Mouse (Mus musculus) kidney, adult 9 months (tissue): Measurements from ENCODE around the gene Clk4.

Source experiments
- DNase-seq: peaks from one replicate; pipeline ENCODE4 v3.0.0; 2022

The Clk4 gene

DNA sequence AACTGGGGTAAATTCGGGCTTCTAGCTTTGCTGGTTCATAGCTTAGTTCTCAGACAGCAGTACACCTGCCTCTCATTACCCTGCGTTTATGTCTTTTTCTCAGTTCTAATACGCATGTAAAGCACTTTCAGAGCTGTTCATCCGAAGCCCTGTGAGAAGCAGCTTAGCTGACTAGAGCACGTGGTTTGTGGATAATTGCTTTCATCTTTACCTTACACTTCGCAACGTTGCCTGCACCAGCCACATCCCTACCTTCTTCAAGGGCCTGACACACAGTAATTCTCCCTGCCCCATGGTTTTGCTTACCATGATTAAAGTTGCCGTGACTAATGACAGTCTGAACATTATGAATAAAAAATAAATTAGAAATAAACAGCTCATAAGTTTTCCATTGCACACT, 50.3 kb downstream of the Clk4 start:
- no peak for DNase-seq

DNA sequence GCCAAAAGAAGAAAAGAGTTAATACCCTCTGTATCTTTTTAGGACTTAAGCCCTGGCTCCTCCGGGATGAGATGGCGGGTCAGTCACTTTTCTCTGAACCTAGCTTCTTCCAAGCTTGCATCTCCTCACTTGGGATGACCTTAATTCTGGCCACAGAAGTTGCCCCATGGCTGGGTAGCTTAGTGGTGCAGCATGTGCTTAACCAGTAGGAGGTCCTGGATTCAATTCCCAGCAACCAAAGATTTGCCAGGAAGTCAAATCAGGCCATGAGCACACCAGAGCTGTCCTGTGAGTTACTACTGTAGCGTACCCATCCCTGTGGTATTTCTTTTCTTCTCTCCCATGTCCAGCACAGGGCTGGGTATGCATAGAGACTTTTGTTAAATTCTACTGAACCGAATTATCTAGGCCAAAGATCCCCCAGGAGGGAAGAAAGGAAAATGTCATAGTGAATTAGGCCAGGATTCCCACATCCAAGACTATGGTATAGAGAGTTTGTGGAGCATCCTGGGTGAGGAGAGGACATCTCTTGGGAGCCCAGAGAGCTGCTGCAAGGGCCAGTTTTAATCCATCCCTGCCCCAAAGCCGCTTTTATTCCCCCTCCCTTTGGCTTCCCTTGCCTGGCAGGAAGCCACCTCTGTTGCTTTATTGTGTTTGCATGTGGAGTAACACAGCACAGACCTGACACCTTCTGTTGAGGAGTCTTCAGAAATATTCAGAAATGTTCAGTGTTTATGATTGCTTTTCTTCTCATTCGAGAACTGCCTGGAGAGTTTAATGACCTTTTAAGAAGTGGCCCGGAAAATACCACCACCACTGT, 54.7 kb downstream of the Clk4 start:
- DNase-seq: no peak

DNA sequence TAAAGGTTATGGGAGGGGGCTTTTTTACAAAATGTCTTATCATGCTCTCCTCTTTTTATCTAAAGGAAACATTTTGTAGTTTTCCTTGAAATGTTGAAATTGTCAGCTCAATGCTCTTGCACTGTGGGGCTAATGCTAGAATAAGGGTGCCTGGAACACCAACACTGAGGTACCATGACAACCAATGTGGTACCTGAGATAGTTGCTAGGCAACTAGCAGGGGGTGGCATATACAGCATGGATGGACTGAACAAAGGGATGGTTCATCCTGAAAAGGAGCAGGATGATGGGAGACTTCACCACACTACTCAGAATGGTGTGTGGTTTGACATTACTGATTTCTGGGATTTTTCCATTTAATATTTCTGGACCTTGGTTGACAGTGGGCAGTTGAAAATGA, 59.1 kb downstream of the Clk4 start:
- DNase-seq: no peak

DNA sequence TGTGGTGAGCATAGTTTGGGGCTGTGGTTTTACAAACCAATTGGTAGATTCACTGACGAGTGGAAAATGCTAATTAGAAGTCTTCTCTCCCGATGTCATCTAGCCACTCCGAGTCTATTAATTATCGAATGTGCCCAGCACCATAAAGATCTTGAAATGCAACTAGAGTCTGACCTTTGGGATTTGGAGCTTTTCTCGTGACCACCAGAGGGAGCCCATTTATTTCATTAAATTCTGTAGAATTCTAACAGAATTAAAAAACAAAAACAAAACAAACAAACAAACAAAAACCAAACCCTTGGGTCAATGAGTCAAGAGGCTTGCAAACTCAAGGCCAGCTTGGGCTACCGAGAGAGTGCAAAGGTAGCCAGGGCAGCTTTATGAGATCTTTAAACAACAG, 65.4 kb downstream of the Clk4 start:
- DNase-seq: peak; percentile 7

DNA sequence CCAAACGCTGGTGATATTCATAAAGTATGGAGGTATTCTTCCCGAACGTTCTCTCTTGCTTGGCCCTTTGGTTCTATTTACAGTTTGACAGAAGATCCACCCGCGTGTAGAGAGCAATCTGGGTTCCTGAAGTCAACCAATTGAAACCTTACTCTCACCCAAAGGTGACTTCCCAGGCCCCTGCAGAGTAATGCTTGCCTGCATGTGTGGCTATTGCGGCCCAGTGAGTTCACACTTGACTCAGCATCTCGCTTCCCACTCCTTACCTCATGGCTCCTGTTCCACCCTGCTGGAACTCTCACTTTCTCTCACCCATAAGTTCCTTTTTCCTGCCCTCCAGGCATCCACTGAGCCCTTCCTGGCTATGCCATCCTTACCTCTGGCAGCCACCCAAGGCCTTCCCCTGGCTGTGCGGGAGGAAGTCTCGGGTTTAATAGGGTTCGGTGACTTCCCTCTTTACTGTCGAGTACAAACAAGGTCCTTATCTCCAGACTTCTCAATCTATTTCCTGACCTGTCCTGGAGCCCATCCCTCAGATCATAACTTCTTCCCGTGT, 66.9 kb downstream of the Clk4 start:
- peak; percentile 4 for DNase-seq

DNA sequence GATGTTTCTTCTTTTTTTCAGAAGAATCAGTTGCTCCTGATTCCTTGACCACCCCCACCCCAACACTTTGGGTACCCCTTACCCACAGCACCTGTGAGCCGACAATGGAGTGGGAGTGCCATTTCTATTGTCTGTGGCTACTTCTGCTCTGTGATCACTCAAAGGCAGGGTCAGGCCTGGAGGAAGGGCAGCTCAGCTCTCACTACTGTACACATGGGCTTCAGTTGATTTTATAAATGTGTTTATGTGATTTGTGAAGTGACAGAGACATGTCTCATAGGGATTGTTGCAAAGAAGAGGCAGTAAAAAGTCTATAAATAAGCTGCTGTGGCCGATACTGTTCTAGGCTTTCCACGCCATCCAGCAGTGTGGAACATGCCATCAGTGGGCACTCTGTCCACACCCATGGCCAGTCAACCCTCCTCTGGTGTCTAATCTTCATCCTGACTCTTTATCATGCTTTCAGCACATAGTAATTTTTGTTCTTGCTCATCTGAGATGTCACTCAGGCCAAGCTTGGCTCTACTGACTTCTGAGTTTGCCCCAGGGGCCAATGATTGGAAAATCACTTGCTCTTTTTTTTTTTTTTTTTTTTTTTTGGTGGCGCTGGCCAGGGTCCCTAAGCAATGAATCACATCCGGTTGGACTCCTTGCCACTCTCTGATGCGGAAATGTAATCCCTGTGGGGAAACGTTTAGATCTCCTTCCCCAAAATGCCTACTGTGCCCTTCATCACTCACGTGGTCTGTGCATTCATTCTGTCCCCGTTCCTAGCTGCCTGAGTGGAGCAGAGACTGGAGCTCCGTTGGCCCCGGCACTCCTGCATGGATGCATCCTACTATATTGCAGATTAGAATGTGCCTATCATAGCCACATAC, 68.5 kb downstream of the Clk4 start:
- no peak for DNase-seq
